Mouse (Mus musculus): Measurements from ENCODE around the gene Clic3. TPM values are rescaled to one million over a fixed set of nuclear protein-coding genes. Genes with fewer than 3 reads are reported as not detected.

Gene Clic3
- polyA plus RNA-seq, 1 experiment from 2014 or later = 3.2 TPM

DNA sequence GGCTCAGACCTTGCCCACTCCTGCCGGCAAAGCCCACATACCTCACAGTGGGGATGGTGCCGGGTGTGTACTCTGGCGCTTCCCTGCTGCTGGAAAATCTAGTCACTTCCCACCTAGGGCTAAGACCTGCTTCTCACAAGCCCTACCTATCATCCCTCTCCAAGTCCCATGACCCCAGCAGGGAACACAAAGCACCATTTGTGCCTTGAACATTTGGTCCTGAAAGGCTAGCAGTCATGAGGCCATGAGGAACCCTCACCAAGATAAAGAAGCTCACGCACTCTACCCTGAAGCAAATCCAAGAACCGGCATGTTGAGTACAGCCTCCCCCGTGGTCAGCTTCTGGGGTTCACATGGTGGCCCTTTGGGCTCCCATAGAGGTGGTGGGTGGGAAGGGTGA is 13.3 kb downstream of the Clic3 start, which contains the start of gene Ptgds:
Ptgds (minus strand) TSS at position 78 of the 400 bp plus-strand sequence.
- H3K27ac ChIP-seq (replicated peaks) = peak within 1 kb of the TSS; percentile 74
- H3K9me3 ChIP-seq = no peaks in the 10 kb centered on the region
- WGBS = 67% methylated on average over 6 of the region's 6 CpGs
- peaks cover 16% of the 10 kb centered on the region for H3K4me1 ChIP-seq (replicated peaks)
- no peak within 1 kb of the TSS for H3K4me2 ChIP-seq
- no peak within 1 kb of the TSS for H3K4me3 ChIP-seq
- H3K9ac ChIP-seq = no peak within 1 kb of the TSS
- no peaks in the 10 kb centered on the region for H3K36me3 ChIP-seq
- no peak; the same call in 1 of the 2 replicates for ATAC-seq (ENCODE audit: low read depth)
- H3K27me3 ChIP-seq = no peaks in the 10 kb centered on the region

DNA sequence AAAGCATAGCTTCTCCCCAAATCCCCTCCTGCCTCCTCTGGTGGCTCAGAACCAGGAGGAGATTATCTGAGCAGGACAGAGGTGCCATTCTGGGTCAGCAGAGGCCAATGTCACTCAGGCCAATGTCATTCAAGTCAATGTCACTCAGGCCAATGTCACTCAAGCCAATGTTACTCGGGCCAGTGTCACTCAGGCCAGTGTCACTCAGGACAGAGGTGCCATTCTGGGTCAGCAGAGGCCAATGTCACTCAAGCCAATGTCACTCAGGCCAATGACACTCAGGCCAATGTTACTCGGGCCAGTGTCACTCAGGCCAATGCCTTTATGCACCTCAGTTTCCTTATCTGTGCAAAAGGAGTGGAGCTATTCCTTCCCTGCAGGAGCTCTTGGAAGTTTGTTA is 15.9 kb downstream of the Clic3 start:
- Histone ChIP-seq H3K9ac (no peak overlapping the region), H3K4me2 (no peak overlapping the region), H3K36me3 (no peaks in the 10 kb centered on the region), H3K4me3 (no peak overlapping the region), H3K27ac (replicated peaks) (no peak overlapping the region), H3K4me1 (replicated peaks) (peaks cover 16% of the 10 kb centered on the region), H3K9me3 (no peaks in the 10 kb centered on the region), H3K27me3 (no peaks in the 10 kb centered on the region)
- 88% methylated on average over 2 of the region's 2 CpGs for WGBS
- ATAC-seq (ENCODE audit: low read depth) = no peak

DNA sequence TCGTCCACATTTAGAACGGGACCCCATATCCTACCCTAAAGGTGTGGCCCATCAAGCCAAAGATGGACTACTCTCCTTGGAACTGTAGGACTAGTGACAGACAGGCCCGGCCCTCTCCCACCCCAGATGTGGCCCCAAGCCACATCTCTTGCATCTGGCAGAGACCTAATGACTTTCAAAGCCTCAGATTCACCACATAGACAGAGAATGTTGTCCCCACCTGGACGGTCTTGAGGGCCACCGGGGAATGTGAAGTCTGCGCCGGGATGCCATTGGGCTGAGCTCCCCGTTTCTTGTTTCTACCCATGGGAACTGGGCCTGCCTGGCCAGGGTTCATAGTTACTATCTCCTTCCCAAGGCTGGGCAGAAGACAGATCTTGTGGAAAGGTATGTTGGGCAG is 20.9 kb downstream of the Clic3 start:
- Histone ChIP-seq H3K4me3 (no peak overlapping the region), H3K27ac (replicated peaks) (no peak overlapping the region), H3K4me2 (no peak overlapping the region), H3K36me3 (no peaks in the 10 kb centered on the region), H3K9ac (no peak overlapping the region), H3K27me3 (no peaks in the 10 kb centered on the region), H3K9me3 (no peaks in the 10 kb centered on the region), H3K4me1 (replicated peaks) (no peaks in the 10 kb centered on the region)
- 86% methylated on average over 8 of the region's 8 CpGs for WGBS
- ATAC-seq (ENCODE audit: low read depth) = no peak

DNA sequence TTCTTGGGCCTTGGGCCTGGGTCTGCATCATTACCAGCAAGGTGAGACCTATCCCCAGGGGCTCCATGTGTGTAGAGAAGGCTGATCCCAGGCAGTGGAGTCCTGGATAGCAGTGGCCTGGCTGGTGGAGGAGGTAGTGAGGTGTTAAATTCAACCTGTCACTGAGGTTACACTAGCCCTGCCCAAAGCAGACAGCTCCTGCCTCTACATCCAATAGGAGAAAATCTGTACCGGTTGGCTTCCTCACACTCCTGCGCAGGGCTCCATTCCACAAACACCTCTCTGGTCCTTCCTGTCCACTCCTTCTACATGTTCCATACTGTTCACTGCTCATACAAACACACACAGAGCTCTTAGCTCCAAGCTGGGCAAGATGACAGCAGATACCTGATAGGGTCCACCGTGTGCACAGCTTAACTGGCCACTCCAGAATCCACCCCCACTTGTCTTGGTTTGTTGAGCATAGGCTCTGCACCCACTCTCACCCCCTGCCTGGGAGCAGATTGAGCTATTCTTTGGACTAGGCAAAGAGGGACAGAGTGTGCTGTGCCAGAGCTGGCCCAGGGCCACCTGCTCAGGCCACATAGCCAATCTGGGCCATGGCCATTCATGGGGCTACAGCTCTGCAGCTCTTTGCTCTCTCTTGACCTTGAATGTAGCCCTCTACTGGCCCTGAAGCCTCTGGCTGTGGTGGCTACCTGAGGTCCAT is 21.5 kb downstream of the Clic3 start:
- Histone ChIP-seq H3K36me3 (no peaks in the 10 kb centered on the region), H3K4me2 (no peak overlapping the region), H3K27ac (replicated peaks) (no peak overlapping the region), H3K4me1 (replicated peaks) (no peaks in the 10 kb centered on the region), H3K27me3 (no peaks in the 10 kb centered on the region), H3K9me3 (no peaks in the 10 kb centered on the region), H3K9ac (no peak overlapping the region), H3K4me3 (no peak overlapping the region)
- no peak for ATAC-seq (ENCODE audit: low read depth)
- 97% methylated on average over 3 of the region's 3 CpGs for WGBS

DNA sequence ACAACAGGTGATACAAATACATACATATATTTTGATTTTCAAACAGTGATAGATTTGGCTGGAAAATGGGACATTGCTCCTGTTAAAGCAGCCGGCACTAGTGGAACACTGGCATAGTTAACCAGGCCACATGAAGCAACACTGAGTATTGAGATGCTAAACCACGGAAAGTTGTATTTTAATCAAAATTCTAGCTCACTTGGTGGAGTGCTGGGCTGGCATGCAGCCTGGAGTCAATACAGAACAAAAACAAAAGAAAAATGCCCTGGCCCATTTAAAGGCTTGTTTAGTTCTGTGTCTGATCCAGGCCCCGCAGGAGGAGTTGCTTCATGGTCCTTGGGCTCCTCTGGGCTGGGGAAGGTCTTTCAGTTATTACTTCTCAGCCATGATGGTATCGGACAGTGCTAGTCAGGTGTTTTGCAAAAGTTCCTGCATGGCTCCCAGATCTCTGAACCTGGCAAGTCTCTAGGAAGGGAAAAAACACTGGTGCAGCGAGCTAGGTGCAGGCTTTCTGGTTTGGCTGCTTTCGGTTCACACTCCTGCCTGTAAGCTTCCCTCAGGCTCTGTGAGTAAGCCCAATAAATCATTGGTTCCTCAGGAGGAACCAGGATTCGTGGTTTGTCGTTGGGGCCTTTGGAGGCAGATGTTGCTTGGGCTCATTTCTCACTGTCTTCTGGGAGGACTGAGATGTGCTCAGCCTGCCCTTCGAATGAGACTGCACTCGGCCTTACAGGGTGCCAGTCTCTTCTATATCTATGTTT is 23.1 kb downstream of the Clic3 start:
- Histone ChIP-seq H3K9me3 (no peaks in the 10 kb centered on the region), H3K27ac (replicated peaks) (no peak overlapping the region), H3K36me3 (no peaks in the 10 kb centered on the region), H3K4me1 (replicated peaks) (no peaks in the 10 kb centered on the region), H3K4me2 (no peak overlapping the region), H3K9ac (no peak overlapping the region), H3K4me3 (no peak overlapping the region), H3K27me3 (no peaks in the 10 kb centered on the region)
- WGBS = 74% methylated on average over 10 of the region's 10 CpGs
- ATAC-seq (ENCODE audit: low read depth) = no peak

DNA sequence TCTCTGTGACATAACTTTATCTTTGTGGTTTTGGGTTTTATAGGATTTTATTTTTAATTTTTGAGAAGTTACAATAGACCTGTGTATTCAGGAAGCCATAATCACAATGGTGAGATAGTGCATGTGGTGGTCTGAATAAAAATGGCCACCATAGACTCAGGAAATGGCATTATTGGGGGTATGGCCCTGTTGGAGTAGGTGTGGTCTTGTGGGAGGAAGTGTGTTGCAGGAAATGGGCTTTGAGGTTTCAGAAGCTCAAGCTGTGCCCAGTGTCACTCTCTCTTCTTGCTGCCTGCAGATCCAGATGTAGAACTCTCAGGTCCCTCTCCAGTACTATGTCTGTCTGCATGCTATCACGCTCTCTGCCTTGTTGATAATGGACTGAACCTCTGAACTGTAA is 23.9 kb downstream of the Clic3 start:
- H3K9me3 ChIP-seq = no peaks in the 10 kb centered on the region
- 100% methylated on average over 1 of the region's 1 CpGs for WGBS
- H3K36me3 ChIP-seq = no peaks in the 10 kb centered on the region
- H3K9ac ChIP-seq = no peak overlapping the region
- no peak overlapping the region for H3K4me3 ChIP-seq
- H3K27ac ChIP-seq (replicated peaks) = no peak overlapping the region
- no peak overlapping the region for H3K4me2 ChIP-seq
- H3K4me1 ChIP-seq (replicated peaks) = no peaks in the 10 kb centered on the region
- H3K27me3 ChIP-seq = no peaks in the 10 kb centered on the region
- no peak for ATAC-seq (ENCODE audit: low read depth)

DNA sequence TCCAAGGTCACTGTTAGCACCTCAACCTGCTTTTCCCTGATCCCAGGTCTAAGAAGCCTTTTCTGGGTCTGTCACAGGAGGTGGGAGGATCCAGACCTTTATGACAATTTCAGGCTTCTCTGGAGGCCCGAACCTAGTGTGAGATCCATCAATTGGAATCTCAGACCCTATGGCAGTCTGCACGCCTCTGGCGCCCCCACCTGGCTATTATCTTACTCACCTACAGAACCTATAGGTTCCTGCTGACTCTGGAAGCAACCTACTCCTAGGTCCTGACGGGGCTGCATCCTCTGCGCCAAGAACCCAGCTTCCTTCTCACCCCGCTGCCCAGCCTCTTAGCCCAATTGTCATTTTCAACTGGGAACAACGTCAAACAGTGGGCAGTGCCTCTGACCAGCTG is 26.3 kb downstream of the Clic3 start:
- WGBS = 26% methylated on average over 7 of the region's 7 CpGs
- Histone ChIP-seq H3K9me3 (no peaks in the 10 kb centered on the region), H3K4me1 (replicated peaks) (no peaks in the 10 kb centered on the region), H3K4me3 (no peak overlapping the region), H3K9ac (no peak overlapping the region), H3K27ac (replicated peaks) (no peak overlapping the region), H3K27me3 (no peaks in the 10 kb centered on the region), H3K36me3 (no peaks in the 10 kb centered on the region), H3K4me2 (no peak overlapping the region)
- ATAC-seq (ENCODE audit: low read depth) = no peak

DNA sequence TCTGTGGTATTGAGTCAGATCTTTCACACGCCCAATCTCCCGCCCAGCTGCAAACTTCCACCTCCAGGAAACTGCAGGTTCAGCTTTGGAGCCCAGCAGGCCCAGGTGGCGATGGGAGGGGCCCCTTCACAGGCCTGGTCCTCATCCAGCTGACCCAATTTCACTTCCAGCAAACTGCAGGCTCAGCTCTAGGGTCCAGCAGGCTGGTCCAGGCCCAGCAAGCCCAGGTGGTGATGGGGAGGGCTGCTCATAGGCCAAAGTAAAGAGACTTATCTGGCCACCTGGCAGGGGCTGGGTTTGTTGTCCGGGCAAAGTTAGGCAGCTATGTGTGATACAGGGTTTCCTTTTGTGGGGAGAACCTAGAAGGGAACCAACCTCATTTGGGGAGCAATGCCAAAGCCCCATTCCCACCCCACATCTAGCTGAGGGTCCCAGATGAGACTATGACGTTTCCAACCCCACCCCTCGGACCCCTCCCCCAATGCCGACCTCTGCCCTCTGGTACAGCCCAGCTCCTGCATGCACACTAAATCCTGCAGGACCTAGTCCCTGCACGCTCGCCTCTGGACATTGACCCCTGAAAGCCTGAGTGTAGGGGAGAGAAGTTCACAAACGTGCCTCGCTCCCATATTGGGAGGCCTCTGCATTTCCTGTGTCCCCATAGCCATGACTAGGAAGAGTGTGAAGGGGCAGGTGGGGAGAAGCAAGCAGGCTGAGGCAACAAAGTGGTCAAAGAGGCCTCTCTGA is 28.4 kb downstream of the Clic3 start:
- WGBS = 72% methylated on average over 11 of the region's 11 CpGs

DNA sequence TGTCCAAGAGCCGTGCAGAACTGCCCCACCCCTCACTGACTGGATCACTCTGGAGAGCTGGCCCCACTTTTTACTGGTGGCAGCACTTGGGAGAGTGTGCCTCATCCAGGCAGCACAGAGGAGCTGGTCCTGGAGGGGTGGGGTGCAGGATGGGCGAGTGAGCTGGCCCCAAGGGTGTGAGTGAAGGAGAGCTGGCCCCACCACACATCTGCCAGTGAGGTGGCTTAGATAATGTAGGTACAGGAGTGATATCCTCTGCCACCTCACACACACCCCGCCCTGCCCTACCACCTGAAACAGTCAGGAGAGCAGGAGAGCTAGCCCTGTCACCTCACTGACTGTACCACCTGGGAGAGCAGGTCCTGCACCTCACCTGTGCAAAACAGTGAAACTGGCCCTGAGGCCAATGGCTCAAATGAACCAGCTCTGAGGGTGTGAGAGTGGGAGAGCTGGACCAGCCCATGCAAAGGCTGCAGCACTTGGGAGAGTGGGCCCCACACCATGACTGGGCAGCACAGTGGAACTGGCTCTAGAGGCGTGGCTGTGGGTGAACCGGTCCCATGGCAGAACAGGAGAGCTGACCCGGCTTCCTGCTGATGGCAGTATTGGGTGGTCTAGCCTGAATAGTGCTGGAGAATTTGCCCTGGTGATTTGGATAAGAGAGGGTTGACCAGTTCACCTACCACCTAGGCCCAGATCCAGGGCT is 31.5 kb downstream of the Clic3 start:
- WGBS = 82% methylated on average over 6 of the region's 6 CpGs
- Histone ChIP-seq H3K27ac (replicated peaks) (no peak overlapping the region), H3K4me2 (no peak overlapping the region), H3K4me3 (no peak overlapping the region), H3K27me3 (no peaks in the 10 kb centered on the region), H3K36me3 (no peaks in the 10 kb centered on the region), H3K4me1 (replicated peaks) (no peaks in the 10 kb centered on the region), H3K9ac (no peak overlapping the region), H3K9me3 (no peaks in the 10 kb centered on the region)
- ATAC-seq (ENCODE audit: low read depth) = no peak

More for the DNA sequence above, 28.4 kb downstream of the Clic3 start:
- H3K4me2 ChIP-seq = no peak overlapping the region
- H3K27me3 ChIP-seq = no peaks in the 10 kb centered on the region
- no peak overlapping the region for H3K27ac ChIP-seq (replicated peaks)
- no peaks in the 10 kb centered on the region for H3K36me3 ChIP-seq
- ATAC-seq (ENCODE audit: low read depth) = no peak
- H3K9me3 ChIP-seq = no peaks in the 10 kb centered on the region
- no peaks in the 10 kb centered on the region for H3K4me1 ChIP-seq (replicated peaks)
- H3K9ac ChIP-seq = no peak overlapping the region
- no peak overlapping the region for H3K4me3 ChIP-seq

DNA sequence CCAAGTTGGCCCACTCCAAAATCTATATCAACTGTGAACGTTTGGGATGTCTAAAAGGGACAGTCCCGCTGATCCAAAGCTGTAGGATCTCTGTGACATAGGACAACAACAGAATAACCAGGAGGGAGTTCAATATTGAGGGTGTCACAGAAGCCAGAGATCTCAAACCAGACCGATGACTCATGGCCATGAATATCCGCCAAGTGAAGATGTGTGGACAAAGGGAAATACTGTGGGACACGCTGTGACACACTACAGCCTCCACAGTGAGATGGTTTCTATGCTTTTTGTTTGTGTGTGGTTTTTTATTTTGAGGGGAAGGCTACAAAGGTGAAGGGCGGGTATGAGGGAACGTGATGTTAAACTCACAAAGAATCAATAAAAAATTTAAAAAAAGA is 32.0 kb downstream of the Clic3 start:
- no peak for ATAC-seq (ENCODE audit: low read depth)
- Histone ChIP-seq H3K9me3 (no peaks in the 10 kb centered on the region), H3K27ac (replicated peaks) (no peak overlapping the region), H3K4me1 (replicated peaks) (no peaks in the 10 kb centered on the region), H3K4me3 (no peak overlapping the region), H3K27me3 (no peaks in the 10 kb centered on the region), H3K9ac (no peak overlapping the region), H3K36me3 (no peaks in the 10 kb centered on the region), H3K4me2 (no peak overlapping the region)
- WGBS = 85% methylated on average over 7 of the region's 7 CpGs

DNA sequence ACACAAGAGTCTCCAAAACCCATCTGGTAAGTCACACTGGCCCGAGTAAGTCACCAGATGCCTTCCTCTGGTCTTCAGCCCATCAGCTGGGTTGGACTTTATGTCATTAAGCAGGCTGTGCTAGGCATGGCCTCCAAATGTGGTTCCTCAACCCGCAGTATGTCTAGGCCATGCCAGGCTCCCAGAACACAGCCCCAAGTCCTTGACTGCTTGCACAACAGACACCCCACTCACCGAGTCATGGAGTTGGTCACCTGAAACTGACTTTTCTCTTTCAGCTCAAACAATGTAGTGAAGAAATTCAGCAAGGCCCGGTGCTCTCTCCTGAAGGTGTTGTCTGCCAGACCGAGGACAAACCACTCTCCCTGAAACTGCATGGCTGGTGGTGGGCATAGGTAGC is 36.4 kb downstream of the Clic3 start:
- H3K27me3 ChIP-seq = no peaks in the 10 kb centered on the region
- WGBS = 87% methylated on average over 5 of the region's 5 CpGs
- no peaks in the 10 kb centered on the region for H3K36me3 ChIP-seq
- ATAC-seq (ENCODE audit: low read depth) = no peak
- H3K27ac ChIP-seq (replicated peaks) = no peak overlapping the region
- H3K4me3 ChIP-seq = no peak overlapping the region
- no peak overlapping the region for H3K9ac ChIP-seq
- H3K4me1 ChIP-seq (replicated peaks) = no peaks in the 10 kb centered on the region
- H3K9me3 ChIP-seq = no peaks in the 10 kb centered on the region
- H3K4me2 ChIP-seq = no peak overlapping the region

DNA sequence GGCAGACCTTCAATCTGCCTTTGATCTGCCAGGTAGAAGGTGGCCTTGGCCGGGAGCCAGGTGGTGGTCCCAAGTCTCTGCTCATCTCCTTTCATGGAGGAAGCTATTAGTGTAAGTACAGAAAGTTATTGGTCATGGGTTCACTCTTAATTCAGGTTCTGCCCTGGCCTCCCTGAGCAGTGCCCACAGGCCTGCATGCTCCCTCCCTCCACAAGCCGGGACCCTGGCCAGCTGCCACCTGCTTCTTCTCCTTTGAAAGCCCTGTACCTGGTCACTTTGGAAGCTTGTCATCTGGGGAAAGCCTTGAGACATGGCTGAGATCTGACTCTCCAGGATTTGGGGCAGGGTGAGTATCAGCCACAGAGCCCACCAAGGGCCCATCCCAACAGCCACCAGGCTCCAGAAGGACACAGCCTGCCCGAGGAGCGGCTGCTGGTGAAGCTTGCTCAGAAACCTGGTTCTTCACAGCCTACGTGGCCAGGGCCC is 36.9 kb downstream of the Clic3 start, which contains the start of gene Lcn12:
Lcn12 (minus strand) TSS at position 436 of the 486 bp plus-strand sequence.
- H3K27me3 ChIP-seq = no peaks in the 10 kb centered on the region
- H3K9ac ChIP-seq = no peak within 1 kb of the TSS
- H3K4me3 ChIP-seq = no peak within 1 kb of the TSS
- H3K36me3 ChIP-seq = no peaks in the 10 kb centered on the region
- 84% methylated on average over 5 of the region's 5 CpGs for WGBS
- H3K4me2 ChIP-seq = no peak within 1 kb of the TSS
- H3K27ac ChIP-seq (replicated peaks) = no peak within 1 kb of the TSS
- H3K4me1 ChIP-seq (replicated peaks) = no peaks in the 10 kb centered on the region
- ATAC-seq (ENCODE audit: low read depth) = no peak
- H3K9me3 ChIP-seq = no peaks in the 10 kb centered on the region

Data from neural tube, embryonic 13.5 days (tissue).